Mouse (Mus musculus): ENCODE results near the gene Reep3. TPM values are rescaled to one million over a fixed set of nuclear protein-coding genes. Genes with fewer than 3 reads are reported as not detected.

Reep3 gene
- polyA plus RNA-seq, 1 experiment from 2014 or later = 29.3 TPM

- peaks cover 34% of the 10 kb centered on the region for H3K36me3 ChIP-seq
- ATAC-seq (ENCODE audit: insufficient number of reproducible peaks, low FRiP score) = no peak
- no peak overlapping the region for H3K4me2 ChIP-seq
- H3K9ac ChIP-seq = no peak overlapping the region
- H3K9me3 ChIP-seq (replicated peaks) = 0 out of 2 replicates have a peak, but pooled peaks cover 3% of the 10 kb centered on the region
- no peak overlapping the region for H3K4me3 ChIP-seq
- no peak overlapping the region for H3K27ac ChIP-seq (ENCODE audit: poor library complexity, severe bottlenecking)
- peaks cover 6% of the 10 kb centered on the region for H3K4me1 ChIP-seq (replicated peaks)
- no peaks in the 10 kb centered on the region for H3K27me3 ChIP-seq (replicated peaks)
- 38% methylated on average over 7 of the region's 7 CpGs for WGBS
Measured at GRCm38 (mm10) chr10:67031186-67031585, 65.6 kb downstream of the Reep3 start.

GRCm38 (mm10) chr10:67029297-67029696, 67.4 kb downstream of the Reep3 start:
- Histone ChIP-seq H3K9me3 (replicated peaks) (0 out of 2 replicates have a peak, but pooled peaks cover 3% of the 10 kb centered on the region), H3K27me3 (replicated peaks) (no peaks in the 10 kb centered on the region), H3K9ac (no peak overlapping the region), H3K4me3 (no peak overlapping the region), H3K36me3 (peaks cover 34% of the 10 kb centered on the region), H3K4me1 (replicated peaks) (peaks cover 11% of the 10 kb centered on the region), H3K27ac (ENCODE audit: poor library complexity, severe bottlenecking) (no peak overlapping the region), H3K4me2 (no peak overlapping the region)
- 85% methylated on average over 12 of the region's 12 CpGs for WGBS
- ATAC-seq (ENCODE audit: insufficient number of reproducible peaks, low FRiP score) = no peak

GRCm38 (mm10) chr10:67026375-67026774, 70.4 kb downstream of the Reep3 start:
- H3K36me3 ChIP-seq = peaks cover 27% of the 10 kb centered on the region
- no peak overlapping the region for H3K4me3 ChIP-seq
- H3K27ac ChIP-seq (ENCODE audit: poor library complexity, severe bottlenecking) = peak overlapping the region; percentile 61; the same call in 1 of the 2 replicates
- H3K4me2 ChIP-seq = no peak overlapping the region
- ATAC-seq (ENCODE audit: insufficient number of reproducible peaks, low FRiP score) = no peak
- H3K4me1 ChIP-seq (replicated peaks) = peaks cover 15% of the 10 kb centered on the region
- WGBS = 86% methylated on average over 8 of the region's 8 CpGs
- H3K27me3 ChIP-seq (replicated peaks) = no peaks in the 10 kb centered on the region
- H3K9ac ChIP-seq = no peak overlapping the region
- 0 out of 2 replicates have a peak, but pooled peaks cover 3% of the 10 kb centered on the region for H3K9me3 ChIP-seq (replicated peaks)

GRCm38 (mm10) chr10:67025573-67026236, 71.0 kb downstream of the Reep3 start:
- 51% methylated on average over 10 of the region's 10 CpGs for WGBS
- Histone ChIP-seq H3K9ac (no peak overlapping the region), H3K36me3 (peaks cover 31% of the 10 kb centered on the region), H3K27me3 (replicated peaks) (no peaks in the 10 kb centered on the region), H3K4me2 (no peak overlapping the region), H3K27ac (ENCODE audit: poor library complexity, severe bottlenecking) (peak overlapping the region; percentile 61), H3K4me1 (replicated peaks) (peaks cover 15% of the 10 kb centered on the region), H3K4me3 (no peak overlapping the region), H3K9me3 (replicated peaks) (0 out of 2 replicates have a peak, but pooled peaks cover 2% of the 10 kb centered on the region)
- peak; percentile 87 for ATAC-seq (ENCODE audit: insufficient number of reproducible peaks, low FRiP score)

- H3K27me3 ChIP-seq (replicated peaks) = no peaks in the 10 kb centered on the region
- H3K4me2 ChIP-seq = no peak overlapping the region
- peaks cover 15% of the 10 kb centered on the region for H3K4me1 ChIP-seq (replicated peaks)
- H3K9ac ChIP-seq = no peak overlapping the region
- whole genome bisulfite sequencing = 90% methylated on average over 6 of the region's 6 CpGs
- H3K36me3 ChIP-seq = peaks cover 24% of the 10 kb centered on the region
- ATAC-seq (ENCODE audit: insufficient number of reproducible peaks, low FRiP score) = no peak
- H3K4me3 ChIP-seq = no peak overlapping the region
- no peak overlapping the region for H3K27ac ChIP-seq (ENCODE audit: poor library complexity, severe bottlenecking)
- no peaks in the 10 kb centered on the region for H3K9me3 ChIP-seq (replicated peaks)
Measured at GRCm38 (mm10) chr10:67024391-67024790, 72.4 kb downstream of the Reep3 start.

GRCm38 (mm10) chr10:67023092-67023491, 73.7 kb downstream of the Reep3 start:
- Histone ChIP-seq H3K27ac (ENCODE audit: poor library complexity, severe bottlenecking) (no peak overlapping the region), H3K27me3 (replicated peaks) (no peaks in the 10 kb centered on the region), H3K9ac (no peak overlapping the region), H3K9me3 (replicated peaks) (no peaks in the 10 kb centered on the region), H3K36me3 (peaks cover 18% of the 10 kb centered on the region), H3K4me2 (no peak overlapping the region), H3K4me1 (replicated peaks) (peaks cover 19% of the 10 kb centered on the region), H3K4me3 (no peak overlapping the region)
- 77% methylated on average over 9 of the region's 9 CpGs for WGBS
- ATAC-seq (ENCODE audit: insufficient number of reproducible peaks, low FRiP score) = no peak

- WGBS = 89% methylated on average over 13 of the region's 13 CpGs
- peaks cover 28% of the 10 kb centered on the region for H3K4me1 ChIP-seq (replicated peaks)
- H3K27ac ChIP-seq (ENCODE audit: poor library complexity, severe bottlenecking) = no peak overlapping the region
- H3K9me3 ChIP-seq (replicated peaks) = no peaks in the 10 kb centered on the region
- H3K27me3 ChIP-seq (replicated peaks) = no peaks in the 10 kb centered on the region
- H3K9ac ChIP-seq = no peak overlapping the region
- H3K4me2 ChIP-seq = no peak overlapping the region
- ATAC-seq (ENCODE audit: insufficient number of reproducible peaks, low FRiP score) = no peak
- no peak overlapping the region for H3K4me3 ChIP-seq
- H3K36me3 ChIP-seq = peaks cover 18% of the 10 kb centered on the region
Measured at GRCm38 (mm10) chr10:67021494-67021893, 75.3 kb downstream of the Reep3 start.

- peaks cover 33% of the 10 kb centered on the region for H3K36me3 ChIP-seq
- H3K27me3 ChIP-seq (replicated peaks) = no peaks in the 10 kb centered on the region
- no peak overlapping the region for H3K9ac ChIP-seq
- no peak for ATAC-seq (ENCODE audit: insufficient number of reproducible peaks, low FRiP score)
- peaks cover 18% of the 10 kb centered on the region for H3K4me1 ChIP-seq (replicated peaks)
- no peak overlapping the region for H3K4me3 ChIP-seq
- no peaks in the 10 kb centered on the region for H3K9me3 ChIP-seq (replicated peaks)
- no peak overlapping the region for H3K4me2 ChIP-seq
- WGBS = 65% methylated on average over 6 of the region's 6 CpGs
- H3K27ac ChIP-seq (ENCODE audit: poor library complexity, severe bottlenecking) = no peak overlapping the region
Measured at GRCm38 (mm10) chr10:67018875-67019274, 77.9 kb downstream of the Reep3 start.

- Histone ChIP-seq H3K27me3 (replicated peaks) (no peaks in the 10 kb centered on the region), H3K9ac (no peak overlapping the region), H3K27ac (ENCODE audit: poor library complexity, severe bottlenecking) (no peak overlapping the region), H3K4me2 (no peak overlapping the region), H3K4me1 (replicated peaks) (peaks cover 14% of the 10 kb centered on the region), H3K36me3 (peaks cover 31% of the 10 kb centered on the region), H3K4me3 (no peak overlapping the region), H3K9me3 (replicated peaks) (no peaks in the 10 kb centered on the region)
- ATAC-seq (ENCODE audit: insufficient number of reproducible peaks, low FRiP score) = no peak
- WGBS = 87% methylated on average over 4 of the region's 4 CpGs
Measured at GRCm38 (mm10) chr10:67017891-67018290, 78.9 kb downstream of the Reep3 start.

- no peak overlapping the region for H3K9ac ChIP-seq
- peaks cover 31% of the 10 kb centered on the region for H3K36me3 ChIP-seq
- WGBS = 46% methylated on average over 2 of the region's 2 CpGs
- no peak overlapping the region for H3K4me2 ChIP-seq
- no peaks in the 10 kb centered on the region for H3K27me3 ChIP-seq (replicated peaks)
- peaks cover 14% of the 10 kb centered on the region for H3K4me1 ChIP-seq (replicated peaks)
- ATAC-seq (ENCODE audit: insufficient number of reproducible peaks, low FRiP score) = no peak
- no peaks in the 10 kb centered on the region for H3K9me3 ChIP-seq (replicated peaks)
- no peak overlapping the region for H3K4me3 ChIP-seq
- H3K27ac ChIP-seq (ENCODE audit: poor library complexity, severe bottlenecking) = no peak overlapping the region
Measured at GRCm38 (mm10) chr10:67017315-67017714, 79.4 kb downstream of the Reep3 start.

- H3K9me3 ChIP-seq (replicated peaks) = no peaks in the 10 kb centered on the region
- no peaks in the 10 kb centered on the region for H3K27me3 ChIP-seq (replicated peaks)
- 0 out of 2 replicates have a peak, but pooled peaks have one; percentile 39 for ATAC-seq (ENCODE audit: insufficient number of reproducible peaks, low FRiP score)
- H3K27ac ChIP-seq (ENCODE audit: poor library complexity, severe bottlenecking) = 0 out of 2 replicates have a peak overlapping the region, but pooled peaks have one; percentile 45
- no peak overlapping the region for H3K4me3 ChIP-seq
- 54% methylated on average over 4 of the region's 4 CpGs for WGBS
- H3K4me1 ChIP-seq (replicated peaks) = peaks cover 14% of the 10 kb centered on the region
- H3K9ac ChIP-seq = peak overlapping the region; percentile 11; the same call in 1 of the 2 replicates
- peaks cover 31% of the 10 kb centered on the region for H3K36me3 ChIP-seq
- H3K4me2 ChIP-seq = peak overlapping the region; percentile 13; the same call in 1 of the 2 replicates
Measured at GRCm38 (mm10) chr10:67016615-67017278, 80.0 kb downstream of the Reep3 start.

All from heart, embryonic 12.5 days (tissue).